ENCODE assay signal across 9 mouse cellular contexts in genomic region chr1:153894979-153895378, GRCm38 (mm10). TPM values are rescaled to one million over a fixed set of nuclear protein-coding genes. Genes with fewer than 3 reads are reported as not detected.
DNase-seq lines count a peak whose midpoint lies in the region; ATAC-seq and TF ChIP-seq lines count a peak whose summit lies in the region.
"Had no signal": no experiment of that assay in that cellular context is flagged by ENCODE, and none has a peak within 500 bp of the region (broad histone marks: within the 10 kb centered on the region; RNA-seq: fewer than 3 reads in every experiment).

No protein-coding gene starts in this region.

- H3K27ac ChIP-seq in ES-Bruce4 (ENCODE audit: insufficient read depth, low read length): no peak overlapping the region
- 0 out of 2 replicates have a peak overlapping the region, but pooled peaks have one; percentile 30 for H3K27ac ChIP-seq in forebrain, postnatal 0 days (ENCODE audit: low read depth, low read length)
- no peak overlapping the region for H3K27ac ChIP-seq in liver, embryonic 14.5 days
- H3K27ac ChIP-seq: limb, embryonic 13.5 days had no signal

- no peaks in the 10 kb centered on the region for H3K27me3 ChIP-seq in ES-Bruce4 (ENCODE audit: control insufficient read depth, insufficient read depth, low read length, poor library complexity, severe bottlenecking)
- no peaks in the 10 kb centered on the region; the same call in 1 of the 2 replicates for H3K27me3 ChIP-seq in forebrain, postnatal 0 days (ENCODE audit: insufficient read depth, low read length)
- H3K27me3 ChIP-seq in liver, embryonic 14.5 days (ENCODE audit: control insufficient read depth, insufficient read depth, low read length): no peaks in the 10 kb centered on the region

- no peak overlapping the region for H3K4me2 ChIP-seq in forebrain, postnatal 0 days (ENCODE audit: low read depth)
- no peak overlapping the region for H3K4me2 ChIP-seq in liver, embryonic 14.5 days (ENCODE audit: low read depth)
- H3K4me2 ChIP-seq: limb, embryonic 13.5 days had no signal

- no peaks in the 10 kb centered on the region for H3K36me3 ChIP-seq in ES-Bruce4 (ENCODE audit: control insufficient read depth, insufficient read depth, low read length, poor library complexity, severe bottlenecking)
- H3K36me3 ChIP-seq in forebrain, postnatal 0 days (ENCODE audit: insufficient read depth): no peaks in the 10 kb centered on the region
- H3K36me3 ChIP-seq in liver, embryonic 14.5 days (replicated peaks; ENCODE audit: control insufficient read depth, insufficient read depth, low read depth): no peaks in the 10 kb centered on the region
- H3K36me3 ChIP-seq: limb, embryonic 13.5 days had no signal

- H3K9ac ChIP-seq in ES-Bruce4 (ENCODE audit: low read depth, poor library complexity, severe bottlenecking): no peak overlapping the region
- H3K9ac ChIP-seq in forebrain, postnatal 0 days: no peak overlapping the region
- H3K9ac ChIP-seq in liver, embryonic 14.5 days (replicated peaks): no peak overlapping the region
- H3K9ac ChIP-seq: limb, embryonic 13.5 days had no signal

- 32% methylated on average over 5 of the region's 5 CpGs for WGBS in forebrain, postnatal 0 days
- WGBS in liver, embryonic 14.5 days (ENCODE audit: insufficient replicate concordance): 33% methylated on average over 5 of the region's 5 CpGs

- no peaks in the 10 kb centered on the region for H3K9me3 ChIP-seq in ES-Bruce4 (replicated peaks; ENCODE audit: control insufficient read depth, insufficient read depth, low read length, poor library complexity, severe bottlenecking)
- H3K9me3 ChIP-seq in forebrain, postnatal 0 days (ENCODE audit: low read length): no peaks in the 10 kb centered on the region
- H3K9me3 ChIP-seq in liver, embryonic 14.5 days (ENCODE audit: control insufficient read depth, low read length): no peaks in the 10 kb centered on the region
- H3K9me3 ChIP-seq: limb, embryonic 13.5 days had no signal

- DNase-seq in A20 (ENCODE audit: low read depth, low spot score): peak; percentile 73
- peak; percentile 74 for DNase-seq in c-Kit-positive CD71-positive TER-119-positive erythroid progenitor cells, embryonic 14.5 days (ENCODE audit: low spot score)
- DNase-seq in forebrain, postnatal 0 days: peak; percentile 93
- peak; percentile 56 to 77 for DNase-seq in kidney, adult 8-10 months
- DNase-seq in liver, embryonic 14.5 days (ENCODE audit: low read depth in 3 of 3, low spot score in 3 of 3): peak; percentile 57 to 65 (median 59)
- peak; percentile 87 to 88 for DNase-seq in right cerebral cortex, adult 2 months (ENCODE audit: low spot score in 2 of 2)
- DNase-seq in urinary bladder, postnatal 4 days (ENCODE audit: low spot score in 2 of 2): peak; percentile 59 to 72

- ATAC-seq in forebrain, postnatal 0 days: peak; percentile 17; the same call in 1 of the 2 replicates
- ATAC-seq in liver, embryonic 14.5 days (ENCODE audit: insufficient read depth): no peak

- H3K4me1 ChIP-seq in ES-Bruce4 (ENCODE audit: control insufficient read depth, insufficient read depth, low read length): no peaks in the 10 kb centered on the region
- H3K4me1 ChIP-seq in forebrain, postnatal 0 days (ENCODE audit: insufficient read depth): no peaks in the 10 kb centered on the region
- peaks cover 6 to 10% of the 10 kb centered on the region in 2 experiments for H3K4me1 ChIP-seq in liver, embryonic 14.5 days (replicated peaks; ENCODE audit: control insufficient read depth in 2 of 2, insufficient read depth in 2 of 2, low read length in 1 of 2)

- TF ChIP-seq POLR2A in ES-Bruce4 (IDR thresholded peaks at IDR 0.05; ENCODE audit: insufficient read depth, low read length): no peak

- TF ChIP-seq CTCF in ES-Bruce4 (IDR thresholded peaks at IDR 0.05; ENCODE audit: low read depth, low read length): peak; percentile 68
- peak; percentile 89 for TF ChIP-seq CTCF in forebrain, postnatal 0 days (IDR thresholded peaks at IDR 0.05; ENCODE audit: low read depth)
- TF ChIP-seq CTCF in liver, embryonic 14.5 days (IDR thresholded peaks at IDR 0.05; ENCODE audit: low read depth): peak; percentile 85

- TF ChIP-seq EP300 in ES-Bruce4 (IDR thresholded peaks at IDR 0.05; ENCODE audit: insufficient read depth, low read depth, low read length): no peak
- peak; percentile 14; the same call in 1 of the 2 replicates for TF ChIP-seq EP300 in liver, embryonic 14.5 days (IDR thresholded peaks at IDR 0.05; ENCODE audit: low read depth)

- H3K4me3 ChIP-seq in ES-Bruce4 (ENCODE audit: low read depth, low read length): no peak overlapping the region
- H3K4me3 ChIP-seq in forebrain, postnatal 0 days (ENCODE audit: low read depth, low read length): no peak overlapping the region
- no peak overlapping the region for H3K4me3 ChIP-seq in liver, embryonic 14.5 days (ENCODE audit: insufficient read depth in 1 of 2, low read depth in 2 of 2, low read length in 2 of 2)
- H3K4me3 ChIP-seq: limb, embryonic 13.5 days had no signal

RNA-seq across cellular contexts. Expression of gene Teddm1a, which starts 3.4 kb away (rescaled TPM):
- not detected in 2 replicates for polyA plus RNA-seq in ES-Bruce4 (2011; ENCODE audit: insufficient read depth, insufficient read length, low read depth, missing spikeins)
- total RNA-seq in forebrain, postnatal 0 days (2014; rRNA removed): not detected in 2 replicates
- polyA plus RNA-seq in forebrain, postnatal 0 days (2015; fragmentation: Nextera tagmentation; extraction: Ambion mirVana): 0.11 TPM in 1 of 2 replicates, not detected in the other
- polyA plus RNA-seq in liver, embryonic 14.5 days (2012; rRNA removed): not detected in 2 replicates
- polyA plus RNA-seq in liver, embryonic 14.5 days (2014; fragmentation: Nextera tagmentation; extraction: Ambion mirVana): not detected in 2 replicates

RNA-seq across cellular contexts. Expression of gene Glul, which starts 4.8 kb away (rescaled TPM):
- polyA plus RNA-seq in ES-Bruce4 (2011; ENCODE audit: insufficient read depth, insufficient read length, low read depth, missing spikeins): 94.1 and 97.0 TPM in 2 replicates
- 297 and 313 TPM in 2 replicates for total RNA-seq in forebrain, postnatal 0 days (2014; rRNA removed)
- polyA plus RNA-seq in forebrain, postnatal 0 days (2015; fragmentation: Nextera tagmentation; extraction: Ambion mirVana): 254 and 255 TPM in 2 replicates
- 46.7 and 71.1 TPM in 2 replicates for polyA plus RNA-seq in liver, embryonic 14.5 days (2012; rRNA removed)
- 101 and 103 TPM in 2 replicates for polyA plus RNA-seq in liver, embryonic 14.5 days (2014; fragmentation: Nextera tagmentation; extraction: Ambion mirVana)

RNA-seq across cellular contexts. Expression of gene Teddm2, which starts 5.0 kb away (rescaled TPM):
- 0.64 TPM in 1 of 2 replicates, not detected in the other for polyA plus RNA-seq in ES-Bruce4 (2011; ENCODE audit: insufficient read depth, insufficient read length, low read depth, missing spikeins)
- 2.3 and 2.9 TPM in 2 replicates for total RNA-seq in forebrain, postnatal 0 days (2014; rRNA removed)
- polyA plus RNA-seq in forebrain, postnatal 0 days (2015; fragmentation: Nextera tagmentation; extraction: Ambion mirVana): 1.7 and 2.5 TPM in 2 replicates
- polyA plus RNA-seq in liver, embryonic 14.5 days (2012; rRNA removed): 0.24 and 0.28 TPM in 2 replicates
- 0.14 and 0.25 TPM in 2 replicates for polyA plus RNA-seq in liver, embryonic 14.5 days (2014; fragmentation: Nextera tagmentation; extraction: Ambion mirVana)

RNA-seq across cellular contexts. Expression of gene Teddm1b, which starts 20.8 kb away (rescaled TPM):
- not detected in 2 replicates for polyA plus RNA-seq in ES-Bruce4 (2011; ENCODE audit: insufficient read depth, insufficient read length, low read depth, missing spikeins)
- not detected in 2 replicates for total RNA-seq in forebrain, postnatal 0 days (2014; rRNA removed)
- 0.36 and 0.49 TPM in 2 replicates for polyA plus RNA-seq in forebrain, postnatal 0 days (2015; fragmentation: Nextera tagmentation; extraction: Ambion mirVana)
- not detected in 2 replicates for polyA plus RNA-seq in liver, embryonic 14.5 days (2012; rRNA removed)
- 0.05 and 0.08 TPM in 2 replicates for polyA plus RNA-seq in liver, embryonic 14.5 days (2014; fragmentation: Nextera tagmentation; extraction: Ambion mirVana)

RNA-seq across cellular contexts. Expression of gene Rgsl1, which starts 51.0 kb away (rescaled TPM):
- not detected in 2 replicates for polyA plus RNA-seq in ES-Bruce4 (2011; ENCODE audit: insufficient read depth, insufficient read length, low read depth, missing spikeins)
- total RNA-seq in forebrain, postnatal 0 days (2014; rRNA removed): 0.23 and 0.90 TPM in 2 replicates
- 0.39 and 0.44 TPM in 2 replicates for polyA plus RNA-seq in forebrain, postnatal 0 days (2015; fragmentation: Nextera tagmentation; extraction: Ambion mirVana)
- 0.02 and 0.03 TPM in 2 replicates for polyA plus RNA-seq in liver, embryonic 14.5 days (2012; rRNA removed)
- not detected in 2 replicates for polyA plus RNA-seq in liver, embryonic 14.5 days (2014; fragmentation: Nextera tagmentation; extraction: Ambion mirVana)
